Mouse (Mus musculus) myocyte (in vitro differentiated cells): ENCODE results near the gene Tppp2. TPM values are rescaled to one million over a fixed set of nuclear protein-coding genes. Genes with fewer than 3 reads are reported as not detected.

Experiments used
- H3K27me3 ChIP-seq: one replicate; pipeline ENCODE4 v1.6.1; 2011; ENCODE audit not compliant: control insufficient read depth, insufficient read depth, insufficient read length
- H3K36me3 ChIP-seq: one replicate; pipeline ENCODE4 v1.6.1; 2011; ENCODE audit not compliant: control insufficient read depth, insufficient read depth
- H3K4me2 ChIP-seq: one replicate; pipeline ENCODE4 v1.6.1; 2011; ENCODE audit warnings: low read depth, control low read depth
- H3K4me3 ChIP-seq: one replicate; pipeline ENCODE4 v1.5.1; 2011; ENCODE audit warnings: mild to moderate bottlenecking, control low read depth, moderate library complexity
- H3K79me2 ChIP-seq: one replicate; pipeline ENCODE4 v1.6.1; 2011; ENCODE audit not compliant: control insufficient read depth, insufficient read depth
- H3ac ChIP-seq: one replicate; pipeline ENCODE4 v1.6.1; 2011; ENCODE audit not compliant: control insufficient read depth, insufficient read length
- CEBPB ChIP-seq: IDR thresholded peaks from 2 replicates; pipeline ENCODE4 v1.6.1; 2011; ENCODE audit warnings: mild to moderate bottlenecking, moderate library complexity; ENCODE audit not compliant: poor library complexity, insufficient read depth, severe bottlenecking
- E2F4 ChIP-seq: IDR thresholded peaks from one replicate; pipeline ENCODE4 v1.6.1; 2011; ENCODE audit warnings: mild to moderate bottlenecking, control low read depth, moderate library complexity; ENCODE audit not compliant: insufficient read depth
- MAX ChIP-seq: IDR thresholded peaks from one replicate; pipeline ENCODE4 v1.6.1; 2011; ENCODE audit warnings: low read depth, mild to moderate bottlenecking, control low read depth
- MYOD1 ChIP-seq, 3 experiments: IDR thresholded peaks; one replicate each; pipeline ENCODE4 v1.6.1; 2011; ENCODE audit warnings: control low read depth in 2 of 3, low read depth in 2 of 3, mild to moderate bottlenecking in 2 of 3, moderate library complexity in 1 of 3; ENCODE audit not compliant: insufficient read length in 2 of 3, control insufficient read depth in 1 of 3
- MYOG ChIP-seq, 3 experiments: IDR thresholded peaks; one replicate each; pipeline ENCODE4 v1.6.1; 2011; ENCODE audit warnings: control low read depth in 2 of 3, low read depth in 2 of 3, mild to moderate bottlenecking in 2 of 3; ENCODE audit not compliant: insufficient read length in 2 of 3, control insufficient read depth in 1 of 3, insufficient read depth in 1 of 3
- POLR2A ChIP-seq: IDR thresholded peaks from one replicate; pipeline ENCODE4 v1.6.1; 2011; ENCODE audit warnings: low read depth, mild to moderate bottlenecking, control low read depth, moderate library complexity; ENCODE audit not compliant: insufficient read length
- POLR2AphosphoS2 ChIP-seq: IDR thresholded peaks from one replicate; pipeline ENCODE4 v1.6.1; 2011; ENCODE audit warnings: low read depth, control low read depth; ENCODE audit not compliant: insufficient read length
- REST ChIP-seq: IDR thresholded peaks from one replicate; pipeline ENCODE4 v1.6.1; 2011; ENCODE audit warnings: mild to moderate bottlenecking, control low read depth, moderate library complexity; ENCODE audit not compliant: insufficient read depth, insufficient read length
- SRF ChIP-seq: IDR thresholded peaks from one replicate; pipeline ENCODE4 v1.6.1; 2011; ENCODE audit warnings: low read depth; ENCODE audit not compliant: control insufficient read depth, insufficient read length
- TCF12 ChIP-seq: IDR thresholded peaks from one replicate; pipeline ENCODE4 v1.6.1; 2011; ENCODE audit warnings: mild to moderate bottlenecking, control low read depth; ENCODE audit not compliant: poor library complexity, insufficient read depth, severe bottlenecking
- TCF3 ChIP-seq: IDR thresholded peaks from one replicate; pipeline ENCODE4 v1.6.1; 2011; ENCODE audit warnings: low read depth, control low read depth; ENCODE audit not compliant: insufficient read length
- USF1 ChIP-seq: IDR thresholded peaks from one replicate; pipeline ENCODE4 v1.6.1; 2011; ENCODE audit warnings: low read depth, mild to moderate bottlenecking, control low read depth, moderate library complexity
- polyA plus RNA-seq: library from polyadenylated mRNA; unstranded; fragments of >200 nt; fragmentation: generic; extraction: Trizol; gene quantifications from one replicate; pipeline ENCODE4 v1.2.1, GENCODE M21; 2012; ENCODE audit warnings: missing spikeins

Gene Tppp2
- polyA plus RNA-seq, 1 experiment: not detected

DNA sequence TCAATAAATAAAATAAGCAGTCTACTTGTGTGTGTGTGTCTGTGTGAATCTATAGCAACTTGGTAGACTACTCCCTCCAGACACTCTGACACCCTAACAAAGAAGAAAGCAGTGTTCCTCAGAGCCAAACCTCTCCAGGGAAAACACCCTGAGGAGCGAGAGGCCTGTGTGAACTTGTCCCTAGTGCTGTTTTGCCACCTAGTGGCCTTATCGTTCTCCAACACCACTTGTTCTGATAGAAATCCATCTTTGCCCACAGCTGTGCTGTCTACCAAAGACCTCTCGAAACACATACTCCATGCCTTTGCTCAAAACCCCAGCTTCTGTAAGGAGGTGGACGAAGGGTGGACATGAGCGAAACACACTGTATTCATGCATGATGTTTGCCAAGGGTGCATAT, 12.6 kb downstream of the Tppp2 start:
- Histone ChIP-seq H3K27me3 (no peaks in the 10 kb centered on the region), H3K4me2 (peak overlapping the region; percentile 86), H3K4me3 (peak overlapping the region; percentile 10), H3K79me2 (no peaks in the 10 kb centered on the region), H3ac (no peak overlapping the region), H3K36me3 (no peaks in the 10 kb centered on the region)
- TF ChIP-seq USF1 (no peak), E2F4 (no peak), MAX (no peak), POLR2A (no peak), TCF3 (no peak), REST (no peak), SRF (no peak), POLR2AphosphoS2 (no peak), TCF12 (no peak), MYOG (IDR thresholded peaks at IDR 0.05; ENCODE audit: control insufficient read depth in 1 of 3, insufficient read depth in 1 of 3, insufficient read length in 2 of 3, low read depth in 2 of 3) (no peak), CEBPB (no peak), MYOD1 (IDR thresholded peaks at IDR 0.05; ENCODE audit: control insufficient read depth in 1 of 3, insufficient read length in 2 of 3, low read depth in 2 of 3) (no peak)

DNA sequence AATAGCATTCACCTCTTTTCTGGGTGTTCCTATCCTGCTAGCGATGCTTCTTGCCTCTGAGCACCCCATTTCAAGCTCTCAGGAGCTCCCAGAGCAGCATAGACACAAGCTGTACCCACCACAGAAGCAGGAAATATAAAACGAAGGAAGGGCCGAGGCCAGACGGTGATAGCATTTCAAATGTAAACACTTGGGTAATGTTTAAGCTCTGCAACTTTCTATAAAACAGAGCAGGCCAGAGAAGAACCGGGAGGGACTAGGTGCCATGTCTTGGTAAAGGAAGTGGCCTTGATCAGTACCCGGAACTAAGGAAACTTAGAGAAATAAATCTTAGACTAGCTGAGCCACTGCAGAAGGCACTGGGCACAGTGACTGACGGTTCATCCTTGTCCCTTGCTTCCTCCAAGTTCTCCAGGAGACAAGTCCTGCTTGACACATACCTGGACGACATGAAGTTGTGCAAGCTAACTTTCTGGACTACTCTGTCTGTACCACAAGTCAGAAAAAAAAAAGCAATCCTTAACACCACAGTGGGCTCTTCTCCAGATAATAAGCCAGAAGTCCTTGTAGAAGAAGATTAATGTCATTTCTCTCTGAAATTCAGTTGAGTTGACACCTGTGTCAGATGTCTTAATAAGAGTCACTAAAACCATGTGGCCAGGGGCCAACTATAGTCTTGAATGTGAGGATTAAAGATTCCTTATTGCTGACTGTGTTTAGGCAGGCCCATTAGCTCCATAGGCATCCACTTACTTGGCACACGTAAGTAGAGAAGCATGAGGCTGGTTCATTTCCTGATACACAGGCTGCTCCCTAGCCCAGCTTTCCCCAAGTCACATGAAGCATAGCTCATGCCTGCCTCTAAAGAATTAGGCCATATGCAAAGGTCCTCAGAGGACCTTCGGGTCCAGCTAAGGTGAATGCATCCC, 14.1 kb downstream of the Tppp2 start:
- H3K79me2 ChIP-seq: no peaks in the 10 kb centered on the region
- H3K4me3 ChIP-seq: no peak overlapping the region
- TF ChIP-seq TCF12 (no peak), TCF3 (no peak), MAX (no peak), MYOG (IDR thresholded peaks at IDR 0.05; ENCODE audit: control insufficient read depth in 1 of 3, insufficient read depth in 1 of 3, insufficient read length in 2 of 3, low read depth in 2 of 3) (no peak), USF1 (no peak), POLR2A (no peak), E2F4 (no peak), REST (no peak), MYOD1 (IDR thresholded peaks at IDR 0.05; ENCODE audit: control insufficient read depth in 1 of 3, insufficient read length in 2 of 3, low read depth in 2 of 3) (no peak), SRF (no peak), CEBPB (no peak), POLR2AphosphoS2 (no peak)
- no peak overlapping the region for H3K4me2 ChIP-seq
- H3K36me3 ChIP-seq: no peaks in the 10 kb centered on the region
- no peaks in the 10 kb centered on the region for H3K27me3 ChIP-seq
- no peak overlapping the region for H3ac ChIP-seq

DNA sequence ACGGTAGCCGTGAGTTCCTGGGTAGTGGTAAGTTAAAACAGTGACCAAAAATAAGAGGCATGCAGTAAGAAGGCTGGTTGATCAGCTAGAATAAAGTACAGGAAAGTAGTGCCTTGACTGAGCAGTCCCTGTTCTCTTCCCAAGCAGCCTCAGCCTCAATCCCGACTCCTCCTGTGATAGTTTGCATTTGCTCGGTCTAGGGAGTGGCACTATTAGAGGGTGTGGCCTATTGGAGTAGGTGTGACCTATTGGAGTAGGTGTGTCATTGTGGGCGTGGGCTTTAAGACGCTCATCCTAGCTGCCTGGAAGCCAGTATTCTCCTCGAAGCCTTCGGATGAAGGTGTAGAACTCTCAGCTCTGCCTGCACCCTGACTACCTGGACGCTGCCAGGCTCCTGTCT, 20.8 kb downstream of the Tppp2 start:
- no peak overlapping the region for H3K4me2 ChIP-seq
- H3K79me2 ChIP-seq: no peaks in the 10 kb centered on the region
- no peak for TF ChIP-seq E2F4
- no peak for TF ChIP-seq TCF12
- TF ChIP-seq REST: no peak
- no peak for TF ChIP-seq CEBPB
- no peak for TF ChIP-seq USF1
- no peak for TF ChIP-seq POLR2A
- TF ChIP-seq MAX: no peak
- no peak for TF ChIP-seq SRF
- no peak for TF ChIP-seq TCF3
- no peak for TF ChIP-seq POLR2AphosphoS2
- TF ChIP-seq MYOD1 (IDR thresholded peaks at IDR 0.05; ENCODE audit: control insufficient read depth in 1 of 3, insufficient read length in 2 of 3, low read depth in 2 of 3): no peak
- TF ChIP-seq MYOG (IDR thresholded peaks at IDR 0.05; ENCODE audit: control insufficient read depth in 1 of 3, insufficient read depth in 1 of 3, insufficient read length in 2 of 3, low read depth in 2 of 3): no peak
- H3K4me3 ChIP-seq: no peak overlapping the region
- no peak overlapping the region for H3ac ChIP-seq
- no peaks in the 10 kb centered on the region for H3K36me3 ChIP-seq
- no peaks in the 10 kb centered on the region for H3K27me3 ChIP-seq

DNA sequence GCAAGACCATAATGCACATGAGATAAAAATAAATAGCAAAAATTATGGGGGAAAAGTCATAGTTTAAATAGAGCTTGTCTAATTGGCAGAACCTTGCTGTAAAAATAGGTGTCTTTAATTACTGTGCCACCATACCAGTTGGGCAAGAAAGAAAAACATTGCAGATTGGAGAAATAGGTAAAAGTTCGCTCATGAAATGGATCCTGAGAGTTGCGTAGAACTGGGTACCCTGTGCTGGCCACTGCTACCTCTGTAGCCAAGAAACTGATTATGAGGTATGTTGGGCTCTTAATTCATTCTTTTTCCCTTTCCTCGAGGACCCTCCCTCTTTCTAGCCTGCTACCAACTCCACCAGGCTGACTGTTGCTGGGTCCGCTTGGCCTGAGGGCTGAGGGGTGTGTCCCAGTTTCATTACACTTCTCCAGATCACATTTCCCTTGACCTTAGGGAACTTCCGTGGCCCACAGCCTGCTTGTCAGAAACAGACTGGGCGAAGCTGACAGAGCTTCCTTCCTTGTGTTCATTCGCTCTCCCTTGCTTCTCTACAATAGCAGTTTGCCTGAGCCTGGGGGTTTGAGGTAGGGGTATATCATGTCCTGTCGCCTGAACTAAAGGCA, 22.8 kb downstream of the Tppp2 start:
- H3K4me2 ChIP-seq: peak overlapping the region; percentile 25
- H3K4me3 ChIP-seq: no peak overlapping the region
- TF ChIP-seq MYOD1 (IDR thresholded peaks at IDR 0.05; ENCODE audit: control insufficient read depth in 1 of 3, insufficient read length in 2 of 3, low read depth in 2 of 3) (no peak), MAX (no peak), TCF12 (no peak), SRF (no peak), POLR2A (no peak), MYOG (IDR thresholded peaks at IDR 0.05; ENCODE audit: control insufficient read depth in 1 of 3, insufficient read depth in 1 of 3, insufficient read length in 2 of 3, low read depth in 2 of 3) (no peak)
- no peak overlapping the region for H3ac ChIP-seq
- H3K79me2 ChIP-seq: no peaks in the 10 kb centered on the region
- H3K27me3 ChIP-seq: no peaks in the 10 kb centered on the region
- H3K36me3 ChIP-seq: no peaks in the 10 kb centered on the region

DNA sequence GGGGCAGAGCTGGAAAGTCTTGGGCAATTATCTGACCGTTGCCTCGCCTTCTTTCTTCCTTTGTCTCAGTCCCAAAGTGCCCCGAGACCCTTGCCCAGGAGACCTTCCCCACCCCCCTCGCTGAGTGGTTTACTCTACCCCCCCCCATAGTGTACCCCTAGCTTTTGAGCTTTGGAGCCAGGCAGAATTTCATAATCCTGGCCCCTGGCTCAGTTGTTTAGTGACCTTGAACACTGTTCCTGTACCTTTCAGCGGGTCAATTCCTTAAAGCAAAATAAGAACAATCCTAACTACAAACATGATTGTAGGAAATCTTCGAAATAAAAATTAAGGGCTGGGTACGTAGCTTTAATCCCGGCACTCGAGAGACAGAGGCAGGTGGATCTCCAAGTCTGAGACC, 23.4 kb downstream of the Tppp2 start:
- Histone ChIP-seq H3K4me2 (peak overlapping the region; percentile 25), H3K36me3 (no peaks in the 10 kb centered on the region), H3ac (no peak overlapping the region), H3K27me3 (no peaks in the 10 kb centered on the region), H3K79me2 (no peaks in the 10 kb centered on the region), H3K4me3 (no peak overlapping the region)
- TF ChIP-seq CEBPB (no peak), REST (no peak), TCF12 (no peak), E2F4 (no peak), TCF3 (no peak), SRF (no peak), MYOG (IDR thresholded peaks at IDR 0.05; ENCODE audit: control insufficient read depth in 1 of 3, insufficient read depth in 1 of 3, insufficient read length in 2 of 3, low read depth in 2 of 3) (no peak), MYOD1 (IDR thresholded peaks at IDR 0.05; ENCODE audit: control insufficient read depth in 1 of 3, insufficient read length in 2 of 3, low read depth in 2 of 3) (no peak), POLR2AphosphoS2 (no peak), POLR2A (no peak), MAX (no peak), USF1 (no peak)
